Mouse (Mus musculus) lung, adult 2 months (tissue): ENCODE measurements around the gene Atp1a1.

Experiments
- CTCF ChIP-seq: fragments of 200-500 bp; IDR thresholded peaks from 2 replicates; pipeline ENCODE4 v1.5.1; 2011; ENCODE audit warnings: mild to moderate bottlenecking, low read length, control low read depth; ENCODE audit not compliant: insufficient read depth
- POLR2A ChIP-seq: fragments of 200-500 bp; IDR thresholded peaks from 2 replicates; pipeline ENCODE4 v1.6.1; 2011; ENCODE audit warnings: low read depth, mild to moderate bottlenecking, control low read depth, low read length, borderline replicate concordance; ENCODE audit errors: extremely low read depth

DNA sequence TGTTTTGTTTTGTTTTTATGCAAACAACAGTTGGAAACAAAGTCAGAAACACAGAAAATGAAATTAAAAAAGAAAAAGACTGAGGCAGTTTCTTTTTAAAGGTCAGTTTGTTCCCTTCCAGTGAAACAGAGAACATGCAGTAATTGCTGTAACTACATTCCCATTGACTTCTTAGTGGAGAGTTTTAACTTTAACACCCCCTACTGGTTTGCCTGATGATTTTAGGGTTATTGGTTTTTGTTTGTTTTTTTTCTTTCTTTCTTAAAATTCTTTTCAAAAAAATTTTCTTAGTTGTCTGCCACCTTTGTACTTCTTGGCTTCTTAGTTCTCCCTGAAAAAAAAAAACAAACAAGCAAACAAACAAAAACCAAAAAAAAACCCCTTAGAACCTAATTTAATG lies 12.5 kb upstream of the Atp1a1 start:
- TF ChIP-seq CTCF, result no peak
- TF ChIP-seq POLR2A, result no peak
